Mouse (Mus musculus) bone marrow, adult 2 months (tissue): ENCODE measurements at regions not wholly inside any gene's neighbourhood (a gene's known extent, or its start where the extent isn't known, plus 50 kb on each side); places are given as distances from the start of the nearest gene placed in this dataset.

Experiments
- H3K27ac ChIP-seq: fragments of 200-500 bp; 2 replicates; pipeline ENCODE4 v1.5.1; 2012; ENCODE audit warnings: low read depth, mild to moderate bottlenecking, control low read depth, inconsistent platforms, low read length; ENCODE audit not compliant: control insufficient read depth, poor library complexity, insufficient read depth
- H3K4me1 ChIP-seq: fragments of 200-500 bp; 2 replicates; pipeline ENCODE4 v1.6.1; 2011; ENCODE audit warnings: low read length; ENCODE audit not compliant: control insufficient read depth, insufficient read depth
- H3K4me3 ChIP-seq: fragments of 200-500 bp; replicated peaks from 2 replicates; pipeline ENCODE3; 2011; ENCODE audit warnings: mild to moderate bottlenecking, low read depth, low read length, control low read depth; ENCODE audit not compliant: control insufficient read depth
- CTCF ChIP-seq: fragments of 200-500 bp; IDR thresholded peaks from 2 replicates; pipeline ENCODE4 v1.5.1; 2011; ENCODE audit warnings: low read length, control low read depth; ENCODE audit not compliant: control insufficient read depth, insufficient read depth
- POLR2A ChIP-seq: fragments of 200-500 bp; IDR thresholded peaks from 2 replicates; pipeline ENCODE4 v1.6.1; 2011; ENCODE audit warnings: low read depth, mild to moderate bottlenecking, control low read depth, low read length, borderline replicate concordance; ENCODE audit not compliant: control insufficient read depth
- WGBS: fragments of 180-500 bp; shearing (Covaris S2); methylation state at CpG from one replicate; pipeline ENCODE4 v1.1.7; 2018; 5-methylcytosine and 5-hydroxymethylcytosine counted together

DNA sequence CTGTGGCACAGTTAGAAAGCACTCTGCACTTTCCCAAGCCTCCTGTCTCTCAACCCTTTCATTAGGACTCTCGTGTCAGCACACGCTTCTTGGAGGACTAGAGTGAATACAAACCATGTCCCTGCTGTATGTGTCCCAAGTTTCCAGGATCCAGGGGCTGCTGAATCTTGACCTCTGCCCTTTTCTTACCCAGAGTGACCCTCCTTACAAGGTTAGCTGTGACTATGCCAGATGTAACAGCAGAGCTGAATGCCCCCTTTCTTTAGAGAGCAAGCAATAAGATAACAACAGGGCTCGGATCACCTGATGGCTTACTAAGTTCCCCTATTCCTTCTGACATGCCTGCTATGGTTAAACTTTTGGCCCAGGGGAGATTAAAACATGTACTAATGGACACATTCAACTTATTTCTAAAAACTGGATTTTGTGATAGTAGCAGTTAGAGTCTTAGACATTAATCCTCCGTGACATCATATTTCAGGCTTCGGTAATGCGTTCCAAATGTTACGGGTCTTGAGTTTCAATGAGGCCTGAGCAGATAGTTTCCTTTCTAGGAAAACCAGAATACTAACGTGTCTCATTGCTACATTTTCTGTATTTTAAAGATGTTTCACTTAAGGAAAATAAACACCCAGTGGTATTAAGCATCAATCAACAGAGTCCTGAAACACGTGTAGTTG lies 607.0 kb downstream of the Dhx35 start:
- Histone ChIP-seq H3K27ac (no peak overlapping the region), H3K4me3 (no peak overlapping the region), H3K4me1 (no peaks in the 10 kb centered on the region)
- WGBS: 76% methylated on average over 9 of the region's 9 CpGs
- no peak for TF ChIP-seq POLR2A
- TF ChIP-seq CTCF: no peak

DNA sequence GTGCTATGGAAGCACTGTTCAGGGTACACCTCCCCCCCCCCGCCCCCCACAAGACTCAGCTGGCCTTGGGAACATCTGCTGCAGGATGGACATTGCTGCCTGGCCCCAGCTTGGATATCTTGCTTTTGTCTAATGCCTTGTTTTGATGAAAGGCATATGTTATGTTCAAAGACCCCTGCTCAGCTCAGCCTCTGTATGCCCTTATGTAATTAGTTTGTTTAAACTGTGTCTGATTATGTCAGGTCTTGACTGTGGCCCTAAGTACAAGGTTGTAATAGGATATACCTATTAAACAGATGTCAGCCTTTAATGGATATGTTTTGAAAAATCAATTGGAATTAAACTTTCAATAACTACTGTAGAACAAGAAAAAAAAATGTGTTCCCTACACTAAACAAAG lies 610.3 kb downstream of the Dhx35 start:
- WGBS: 56% methylated on average over 1 of the region's 1 CpGs

DNA sequence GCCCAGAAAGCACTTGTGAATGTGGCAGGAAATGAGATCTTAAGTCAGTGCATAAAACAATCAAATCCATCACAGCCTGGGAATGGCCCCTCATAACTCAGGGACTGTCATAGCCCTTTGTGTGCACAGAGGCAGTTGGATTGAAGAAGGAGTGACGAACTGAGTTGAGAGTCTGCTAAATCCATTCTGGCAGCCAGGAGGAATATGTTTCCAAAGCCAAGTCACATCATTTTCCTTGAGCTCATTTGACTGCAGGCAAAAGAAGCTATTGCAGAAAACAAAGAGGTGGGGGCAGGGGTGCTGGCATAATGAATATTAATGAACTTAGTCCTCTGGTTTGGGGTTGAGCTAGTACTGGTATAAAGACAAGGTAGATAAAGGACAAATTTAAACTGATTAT lies 620.0 kb downstream of the Dhx35 start:
- 11% methylated on average over 1 of the region's 1 CpGs for WGBS
- TF ChIP-seq CTCF (no peak), POLR2A (no peak)
- Histone ChIP-seq H3K4me1 (no peaks in the 10 kb centered on the region), H3K4me3 (no peak overlapping the region), H3K27ac (no peak overlapping the region)

More for the DNA sequence above, 610.3 kb downstream of the Dhx35 start:
- Histone ChIP-seq H3K4me3 (no peak overlapping the region), H3K27ac (no peak overlapping the region), H3K4me1 (no peaks in the 10 kb centered on the region)
- TF ChIP-seq CTCF: no peak
- TF ChIP-seq POLR2A: no peak

DNA sequence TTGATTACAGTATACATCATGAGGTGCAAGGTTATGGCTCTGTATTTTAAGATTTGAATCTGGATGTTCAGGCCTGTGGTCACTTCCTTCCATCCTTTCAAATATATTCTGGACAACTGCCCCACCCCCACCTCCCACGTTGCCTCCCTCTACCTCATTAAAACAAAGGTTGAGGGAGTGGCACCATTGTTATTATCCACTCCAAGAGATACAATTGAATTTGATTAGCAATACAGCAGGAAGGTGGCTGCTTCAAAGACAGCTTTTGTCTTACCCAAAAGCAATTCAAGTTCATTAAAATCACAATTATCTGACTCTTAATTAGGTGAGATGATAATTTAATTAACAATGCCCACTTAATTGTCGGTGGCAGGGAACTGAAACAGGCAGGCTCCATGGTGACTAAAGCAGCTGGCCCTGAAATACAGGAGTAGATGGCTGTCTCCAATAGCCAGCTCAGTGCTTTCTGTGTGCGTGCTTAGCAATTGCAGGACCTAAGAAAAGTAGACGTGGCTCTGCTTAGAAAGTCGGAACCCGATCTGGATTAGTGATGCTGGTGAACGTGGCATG lies 623.8 kb downstream of the Dhx35 start:
- no peaks in the 10 kb centered on the region for H3K4me1 ChIP-seq
- TF ChIP-seq CTCF (no peak), POLR2A (no peak)

DNA sequence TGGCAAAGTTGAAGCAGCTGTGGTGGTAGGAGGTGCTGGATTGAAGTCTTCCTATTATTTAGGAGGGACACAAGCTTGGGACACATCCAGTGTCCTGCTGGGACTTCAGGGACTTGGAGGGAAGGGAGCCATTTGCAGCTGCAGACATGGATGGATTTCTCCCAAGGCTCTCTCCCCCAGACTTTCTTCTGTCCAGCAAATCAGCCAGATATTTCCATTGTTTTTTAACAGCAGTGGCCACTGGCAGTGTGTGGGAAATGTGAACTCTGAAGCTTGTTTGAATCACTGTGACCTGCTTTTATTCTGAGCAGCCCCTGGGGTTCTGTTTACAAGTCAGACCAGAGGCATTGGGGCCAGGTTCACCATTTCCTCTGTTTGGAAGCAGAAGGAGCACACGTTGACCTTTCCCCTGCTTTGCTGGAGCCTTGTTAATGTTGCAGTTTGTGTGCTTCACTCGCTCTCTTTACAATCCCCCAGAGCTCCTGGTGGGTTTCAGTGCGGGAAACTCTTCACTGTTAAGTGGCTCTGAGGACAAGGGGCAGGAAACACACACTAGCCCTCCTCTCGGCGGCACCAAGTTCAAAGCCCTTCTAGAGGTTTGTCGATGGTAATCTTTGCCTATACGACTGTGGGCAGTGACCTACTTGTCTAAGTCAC lies 627.8 kb downstream of the Dhx35 start:
- WGBS: 29% methylated on average over 7 of the region's 7 CpGs
- no peak for TF ChIP-seq POLR2A
- no peak for TF ChIP-seq CTCF
- Histone ChIP-seq H3K4me1 (no peaks in the 10 kb centered on the region), H3K27ac (no peak overlapping the region), H3K4me3 (no peak overlapping the region)

More for the DNA sequence above, 623.8 kb downstream of the Dhx35 start:
- Histone ChIP-seq H3K27ac (no peak overlapping the region), H3K4me3 (no peak overlapping the region)
- 74% methylated on average over 7 of the region's 7 CpGs for WGBS

DNA sequence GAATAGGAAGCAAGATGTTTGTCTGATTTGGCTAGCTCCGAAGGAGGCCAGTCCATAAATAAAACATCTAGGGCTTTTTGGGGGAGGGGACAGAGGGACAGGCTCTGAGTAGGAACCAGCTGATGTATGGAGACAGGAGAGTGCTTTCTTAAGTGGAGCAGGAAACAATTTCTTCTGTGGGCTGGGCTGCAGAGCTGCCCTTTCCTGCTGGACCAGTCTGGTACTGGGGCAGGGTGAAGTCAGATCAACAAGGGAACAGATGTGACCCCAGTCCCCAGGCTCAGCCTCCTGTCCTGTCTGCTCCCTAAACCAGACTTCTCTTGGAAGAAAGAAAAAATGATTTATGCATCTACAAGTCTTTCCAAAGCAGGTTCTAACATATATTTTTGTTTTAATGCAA lies 633.6 kb downstream of the Dhx35 start:
- Histone ChIP-seq H3K4me1 (no peaks in the 10 kb centered on the region), H3K27ac (no peak overlapping the region), H3K4me3 (no peak overlapping the region)
- 7% methylated on average over 1 of the region's 1 CpGs for WGBS
- TF ChIP-seq POLR2A (no peak), CTCF (no peak)

DNA sequence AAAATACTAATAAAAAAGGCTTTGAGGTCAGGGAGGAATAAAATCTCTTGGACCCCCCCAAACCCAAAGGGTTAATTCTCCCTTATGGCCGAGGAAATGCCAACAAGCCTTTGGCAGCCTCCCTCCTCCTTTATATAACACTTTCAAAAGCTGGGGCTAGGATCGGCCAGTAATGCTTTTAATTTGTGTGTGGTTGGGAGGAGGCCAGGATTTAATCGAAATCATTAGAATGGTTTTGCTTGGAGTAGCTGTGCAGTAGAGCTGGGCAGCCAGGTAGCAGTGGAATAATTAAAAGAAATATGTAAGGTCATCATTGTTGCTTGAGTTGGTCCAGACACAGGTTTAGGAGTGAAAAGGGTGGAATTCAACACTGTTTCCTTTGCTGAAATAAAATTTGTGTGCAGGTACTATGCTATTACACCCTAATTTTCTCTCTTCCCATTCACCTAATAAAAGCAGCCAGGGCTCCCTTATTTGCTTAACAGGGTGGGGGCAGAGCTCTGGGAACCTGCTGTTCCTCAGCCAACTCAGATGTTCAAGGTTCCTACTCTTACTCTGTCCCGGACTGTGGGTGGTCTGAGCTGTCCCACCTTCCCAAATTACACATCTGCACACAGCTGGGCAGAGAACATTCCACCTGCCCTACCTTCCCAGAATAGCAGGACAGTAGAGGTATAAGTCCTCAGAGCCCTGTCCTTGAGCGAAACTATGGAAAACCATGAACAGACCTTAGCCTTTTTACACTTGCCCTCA lies 636.1 kb downstream of the Dhx35 start:
- WGBS: 76% methylated on average over 5 of the region's 5 CpGs
- Histone ChIP-seq H3K27ac (no peak overlapping the region), H3K4me1 (no peaks in the 10 kb centered on the region), H3K4me3 (no peak overlapping the region)
- no peak for TF ChIP-seq CTCF

DNA sequence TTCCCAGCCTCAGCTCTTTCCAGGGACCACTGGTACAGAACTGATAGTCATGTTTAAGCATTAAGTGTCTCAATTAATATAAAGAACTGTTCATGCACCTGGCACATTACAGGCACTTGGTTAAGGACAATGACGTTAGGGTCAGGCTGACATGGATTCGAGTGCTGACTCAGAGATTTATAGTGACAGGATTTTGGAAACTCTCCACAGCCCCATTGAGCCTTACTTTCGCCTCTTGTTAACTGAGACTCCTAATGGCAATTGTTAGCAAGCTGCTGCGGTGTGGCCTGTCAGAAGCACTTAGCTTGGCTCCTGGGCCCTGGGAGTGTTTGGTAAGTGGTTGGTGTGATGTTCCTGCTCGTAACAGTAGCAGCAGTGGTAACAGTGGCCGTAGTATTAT lies 644.4 kb downstream of the Dhx35 start:
- H3K27ac ChIP-seq: no peak overlapping the region
- TF ChIP-seq POLR2A (no peak), CTCF (no peak)
- H3K4me1 ChIP-seq: no peaks in the 10 kb centered on the region
- H3K4me3 ChIP-seq: no peak overlapping the region
- 76% methylated on average over 6 of the region's 6 CpGs for WGBS
